Mouse (Mus musculus): ENCODE measurements around the gene Hcfc1r1. TPM values are rescaled to one million over a fixed set of nuclear protein-coding genes. Genes with fewer than 3 reads are reported as not detected.
A peak's percentile ranks its signal among the peaks of the same experiment; 100 is the strongest.

The Hcfc1r1 gene
- total RNA-seq (2021), result 100 to 1,000 TPM; 126 to 137 TPM

DNA sequence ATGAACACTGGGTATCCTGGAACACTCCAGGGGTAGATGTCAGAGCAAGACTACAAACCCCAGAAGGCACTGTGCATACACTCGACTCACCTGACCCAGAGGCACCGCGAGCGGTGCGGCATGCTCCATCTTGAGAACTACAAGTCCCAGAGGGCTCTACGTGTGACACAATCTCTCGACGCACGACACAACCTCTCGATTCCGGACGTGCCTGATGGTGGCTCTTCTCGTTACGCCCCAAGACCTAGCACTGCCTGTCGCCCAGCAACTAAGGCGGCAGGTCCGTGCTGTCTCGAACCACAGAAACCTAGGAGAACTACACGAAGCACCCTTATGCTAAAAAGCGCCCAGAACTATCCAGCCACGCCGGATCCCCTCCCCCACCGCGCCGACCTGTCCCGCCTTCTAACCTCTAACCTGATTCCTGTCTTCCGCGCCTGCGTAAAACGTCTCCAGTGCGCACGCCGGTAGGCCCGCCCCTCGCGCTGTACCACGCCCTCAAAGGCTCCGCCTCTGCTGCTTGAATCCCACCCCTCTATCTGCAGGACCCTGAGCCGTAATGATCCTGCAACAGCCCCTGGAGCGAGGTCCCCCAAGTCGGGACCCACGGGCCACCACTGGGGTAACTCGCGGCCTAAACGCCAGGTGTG lies at the start of gene Hcfc1r1, which contains the start of gene Thoc6:
TSS of gene Hcfc1r1 (plus strand) at position 173 of the 650 bp plus-strand sequence.
TSS of gene Thoc6 (minus strand) at position 459 of the 650 bp plus-strand sequence.
- intact Hi-C loops (cut with DNase I), result loop anchor here (5.0 kb wide), 1 partner anchor 34 kb away; no protein-coding TSS in a partner anchor
- peak; percentile 95 to 96 for DNase-seq (ENCODE audit: low spot score in 2 of 2)

DNA sequence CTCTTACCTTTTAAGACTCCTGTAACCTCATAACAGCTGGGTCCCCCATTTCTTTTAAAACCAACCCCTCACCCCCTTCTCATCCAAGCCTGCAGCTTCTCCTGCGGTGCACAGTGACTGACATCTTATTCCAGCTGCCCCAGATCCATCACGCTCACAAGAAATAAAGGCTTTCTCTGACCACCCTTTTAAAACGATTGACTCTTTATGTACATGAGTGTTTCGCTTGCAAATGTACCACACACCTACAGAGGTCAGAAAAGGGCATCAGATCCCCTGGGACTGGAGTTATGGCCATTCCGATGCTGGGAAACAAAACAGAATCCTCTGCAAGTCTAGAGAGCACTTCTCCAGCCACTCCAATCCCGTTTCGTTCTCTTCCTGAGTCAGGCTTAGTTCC lies 45.6 kb upstream of the Hcfc1r1 start:
- intact Hi-C loops (cut with DNase I), result no loop called here

DNA sequence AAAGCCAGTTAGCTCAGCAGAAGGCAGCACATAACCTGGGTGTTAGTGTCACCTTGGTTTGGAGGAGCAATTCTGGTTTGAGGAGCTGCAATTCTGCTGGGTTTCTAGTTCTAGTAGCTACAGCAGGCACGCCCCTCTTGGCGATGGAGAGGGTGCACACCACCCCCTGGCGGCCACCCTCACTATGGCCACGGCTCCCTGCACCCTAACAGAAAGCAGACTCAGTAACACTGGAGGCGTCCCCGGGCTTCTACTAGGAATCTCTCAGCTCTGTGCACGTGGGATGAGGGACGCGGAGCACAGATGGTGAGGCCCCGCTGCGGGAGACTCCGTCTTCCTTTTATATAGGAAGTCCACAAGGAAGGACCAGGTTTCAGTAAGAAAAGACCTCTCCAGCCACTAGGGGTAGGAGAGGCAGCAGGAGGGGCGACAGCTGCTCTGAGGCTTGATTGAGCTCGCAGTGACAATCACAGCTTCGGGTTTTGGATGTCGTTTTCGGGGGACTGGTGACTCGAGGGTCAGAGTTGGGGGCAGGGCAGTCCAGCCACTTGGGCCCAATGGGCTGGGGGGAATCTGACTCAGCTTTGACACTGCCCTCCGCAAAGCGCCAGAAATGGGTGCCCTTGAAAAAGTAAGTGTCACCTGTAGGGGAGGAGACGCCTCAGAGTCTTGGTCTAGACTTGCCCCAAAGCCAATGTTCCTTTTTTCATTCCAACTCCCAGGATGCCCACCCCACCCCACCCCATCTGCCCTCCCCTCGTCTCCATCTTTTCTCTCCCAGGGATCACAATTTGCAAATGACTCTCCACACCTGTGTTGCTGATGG lies 43.0 kb upstream of the Hcfc1r1 start:
- intact Hi-C loops (cut with DNase I), result no loop called here

More for the DNA sequence above, 45.6 kb upstream of the Hcfc1r1 start:
- no peak for DNase-seq (ENCODE audit: low spot score in 2 of 2)

DNA sequence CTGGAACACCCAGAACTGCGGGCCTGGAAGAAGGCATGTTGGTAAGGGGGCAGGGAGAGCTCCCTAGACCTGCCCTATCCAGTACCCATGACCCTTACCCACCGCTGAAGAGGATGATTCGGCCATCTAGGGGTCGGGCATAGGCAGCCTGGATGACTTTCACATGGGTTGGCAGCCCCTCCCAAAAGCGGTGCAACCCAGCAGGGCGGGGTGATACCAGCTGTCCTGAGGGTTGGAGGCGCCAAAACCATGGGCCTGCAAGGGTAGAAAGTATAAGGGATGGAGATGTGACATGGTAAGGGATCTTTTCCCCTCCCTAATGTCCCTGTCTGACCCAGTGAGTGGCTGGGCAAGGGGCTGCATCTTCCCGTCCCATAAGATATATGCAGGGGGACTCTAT lies 42.2 kb upstream of the Hcfc1r1 start:
- DNase-seq (ENCODE audit: low spot score in 2 of 2), result no peak
- intact Hi-C loops (cut with DNase I), result no loop called here

More for the DNA sequence above, 43.0 kb upstream of the Hcfc1r1 start:
- peak; percentile 84 to 86 for DNase-seq (ENCODE audit: low spot score in 2 of 2)

DNA sequence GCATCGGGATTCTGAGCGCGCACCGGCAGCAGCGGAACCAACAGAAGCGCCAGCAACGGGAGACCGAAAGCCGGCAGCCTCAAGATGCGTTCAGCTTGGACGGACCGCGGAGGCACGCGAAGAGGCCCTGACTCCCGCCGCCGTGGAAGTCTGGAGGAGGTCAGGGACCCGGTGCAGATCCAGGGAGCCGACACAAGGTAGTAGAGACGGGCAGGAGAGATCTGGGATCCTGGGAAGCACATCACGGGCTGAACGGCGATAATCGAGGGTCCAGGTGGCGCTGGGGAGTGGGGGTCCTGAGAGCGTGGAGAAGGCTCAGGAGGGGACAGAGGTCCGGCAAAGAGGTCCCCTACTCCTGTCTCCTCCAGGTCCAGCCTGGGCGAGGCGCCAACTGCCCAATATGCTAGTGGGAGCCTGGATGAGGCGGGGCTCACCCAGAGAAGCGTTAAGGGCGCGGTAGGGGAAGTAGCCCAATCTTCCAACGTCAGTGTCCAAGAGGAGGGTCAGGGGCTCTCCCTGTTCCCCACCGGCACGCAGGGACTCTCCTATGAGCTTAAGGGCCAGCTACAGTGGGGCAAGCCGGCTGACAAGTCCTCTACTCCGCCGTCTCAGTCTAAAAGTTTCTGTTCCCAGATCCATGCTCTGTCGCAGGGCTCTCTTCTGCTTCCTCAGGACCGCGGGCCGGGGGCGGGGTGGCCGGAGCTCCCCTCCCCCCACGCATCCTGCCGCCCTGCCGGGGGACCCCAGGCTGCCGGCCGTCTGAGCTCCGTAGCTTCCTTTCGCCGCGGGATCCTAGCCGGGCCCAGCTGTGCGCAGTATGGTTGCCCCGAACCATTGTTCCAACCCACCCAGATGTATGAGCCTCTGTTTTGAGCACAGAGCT lies 28.5 kb upstream of the Hcfc1r1 start, which contains the start of gene Mmp25:
TSS of gene Mmp25 (minus strand) at position 665 of the 883 bp plus-strand sequence.
- no peak for DNase-seq (ENCODE audit: low spot score in 2 of 2)
- intact Hi-C loops (cut with DNase I), result no loop called here

DNA sequence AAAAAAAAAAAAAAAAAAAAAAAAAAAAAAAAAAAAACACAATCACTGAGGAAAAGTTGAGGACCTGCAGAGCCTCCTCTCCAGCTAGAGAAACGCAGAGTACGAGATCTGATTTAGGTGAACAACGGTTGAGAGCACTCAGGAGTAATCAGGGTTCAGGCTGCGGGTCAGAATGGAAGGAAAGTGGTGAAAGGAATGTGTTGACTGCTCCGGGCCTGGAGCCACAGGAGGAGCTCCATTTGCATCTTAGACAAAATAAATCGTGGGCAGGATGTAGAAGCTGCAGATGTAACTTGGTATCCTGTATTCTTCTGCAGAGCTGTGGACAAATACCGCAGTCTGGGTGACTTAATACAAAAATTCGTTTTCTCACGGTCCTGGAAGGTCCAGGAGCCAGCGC lies 27.5 kb upstream of the Hcfc1r1 start:
- no peak for DNase-seq (ENCODE audit: low spot score in 2 of 2)
- intact Hi-C loops (cut with DNase I), result no loop called here

DNA sequence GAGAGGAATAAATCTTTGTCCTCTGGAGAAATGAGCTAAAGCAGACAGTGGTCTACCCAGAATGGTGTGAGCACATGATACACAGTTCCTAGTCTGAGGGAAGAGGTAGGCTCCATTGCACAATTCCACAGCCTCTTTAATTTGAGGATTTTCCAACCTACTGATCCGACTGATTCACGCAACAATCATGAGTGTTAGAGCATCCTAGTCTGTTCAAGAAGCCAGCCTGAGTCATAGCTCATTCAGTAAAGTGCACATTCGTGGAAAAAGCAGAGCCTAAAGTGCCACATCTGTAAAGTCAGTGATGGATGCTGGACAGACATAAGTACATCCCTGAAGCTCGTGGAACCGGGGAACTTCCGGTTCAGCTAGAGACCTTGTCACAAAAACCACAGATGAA lies 22.0 kb upstream of the Hcfc1r1 start:
- intact Hi-C loops (cut with DNase I), result no loop called here
- no peak for DNase-seq (ENCODE audit: low spot score in 2 of 2)

DNA sequence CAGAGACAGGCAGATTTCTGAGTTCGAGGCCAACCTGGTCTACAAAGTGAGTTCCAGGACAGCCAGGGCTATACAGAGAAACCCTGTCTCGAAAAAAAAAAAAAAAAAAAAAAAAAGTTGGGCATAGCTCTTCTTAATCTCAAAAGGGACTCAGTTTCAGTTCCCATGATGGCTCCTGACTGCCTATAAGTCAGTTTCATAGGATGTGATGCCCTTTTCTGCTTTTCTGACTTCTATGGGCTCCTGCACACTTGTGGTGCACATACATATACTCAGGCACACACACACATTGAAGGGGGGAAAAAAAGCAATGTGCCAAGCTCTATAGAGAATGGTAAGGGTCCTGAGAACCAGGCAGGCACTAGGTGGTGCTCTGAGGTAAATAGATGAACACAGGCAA lies 20.1 kb upstream of the Hcfc1r1 start:
- intact Hi-C loops (cut with DNase I), result no loop called here
- no peak for DNase-seq (ENCODE audit: low spot score in 2 of 2)

DNA sequence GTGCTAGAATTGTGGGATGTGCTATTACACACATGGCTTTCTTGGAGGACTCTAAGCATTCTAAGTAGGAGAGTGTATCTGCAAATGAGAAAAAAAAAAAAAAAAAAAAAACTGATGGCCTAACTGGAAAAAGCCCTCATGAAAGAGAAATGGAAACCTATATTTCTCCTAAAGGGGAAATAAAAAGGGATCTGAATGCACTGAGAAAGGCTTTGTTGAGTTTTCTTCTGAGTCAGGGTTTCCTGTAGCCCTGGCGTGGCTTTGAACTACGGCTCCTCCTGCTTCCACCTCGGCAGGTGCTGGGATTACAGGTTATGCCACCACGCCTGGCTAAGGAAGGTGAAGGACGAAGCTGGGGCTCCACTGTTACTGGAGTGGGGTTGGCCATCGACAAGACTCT lies 19.4 kb upstream of the Hcfc1r1 start:
- intact Hi-C loops (cut with DNase I), result no loop called here
- no peak for DNase-seq (ENCODE audit: low spot score in 2 of 2)

DNA sequence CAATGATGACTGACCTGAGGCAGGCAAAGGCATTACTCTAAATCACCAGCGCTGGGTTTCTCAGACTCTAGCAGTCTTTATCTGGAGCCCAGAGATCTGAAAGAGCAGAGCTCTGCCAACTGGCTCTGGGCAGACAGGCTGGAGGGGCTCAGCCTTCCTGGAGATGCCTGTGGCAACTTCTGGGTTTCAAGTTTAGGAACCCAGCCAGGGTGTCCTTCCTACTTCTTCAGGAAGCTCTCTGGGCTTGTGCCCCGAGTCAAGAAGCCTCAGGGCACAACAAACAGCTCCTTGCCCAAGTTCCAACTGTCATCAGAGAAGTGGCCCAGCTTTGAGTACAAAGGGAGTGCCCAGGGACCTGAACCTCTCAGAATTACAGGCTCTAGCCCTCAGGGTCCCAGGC lies 19.0 kb upstream of the Hcfc1r1 start:
- intact Hi-C loops (cut with DNase I), result no loop called here
- no peak for DNase-seq (ENCODE audit: low spot score in 2 of 2)

DNA sequence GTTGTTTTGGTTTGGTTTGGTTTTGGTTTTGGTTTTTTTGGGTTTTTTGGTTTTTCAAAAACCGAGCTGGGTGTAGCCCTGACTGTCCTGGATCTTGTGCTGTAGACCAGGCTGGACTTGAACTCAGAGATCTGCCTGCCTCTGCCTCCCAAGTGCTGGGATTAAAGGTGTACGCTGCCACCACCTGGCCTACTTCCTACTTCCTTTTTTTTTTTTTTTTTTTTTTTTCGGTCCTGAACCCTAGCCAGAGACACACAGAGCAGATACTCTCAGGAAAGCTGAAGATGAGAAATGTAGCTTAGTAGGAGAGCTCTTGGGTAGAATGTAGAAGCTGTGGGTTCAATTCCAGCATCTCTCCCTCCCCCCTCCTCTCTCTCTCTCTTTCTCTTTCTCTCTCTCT lies 14.9 kb upstream of the Hcfc1r1 start:
- intact Hi-C loops (cut with DNase I), result no loop called here
- DNase-seq (ENCODE audit: low spot score in 2 of 2), result no peak

DNA sequence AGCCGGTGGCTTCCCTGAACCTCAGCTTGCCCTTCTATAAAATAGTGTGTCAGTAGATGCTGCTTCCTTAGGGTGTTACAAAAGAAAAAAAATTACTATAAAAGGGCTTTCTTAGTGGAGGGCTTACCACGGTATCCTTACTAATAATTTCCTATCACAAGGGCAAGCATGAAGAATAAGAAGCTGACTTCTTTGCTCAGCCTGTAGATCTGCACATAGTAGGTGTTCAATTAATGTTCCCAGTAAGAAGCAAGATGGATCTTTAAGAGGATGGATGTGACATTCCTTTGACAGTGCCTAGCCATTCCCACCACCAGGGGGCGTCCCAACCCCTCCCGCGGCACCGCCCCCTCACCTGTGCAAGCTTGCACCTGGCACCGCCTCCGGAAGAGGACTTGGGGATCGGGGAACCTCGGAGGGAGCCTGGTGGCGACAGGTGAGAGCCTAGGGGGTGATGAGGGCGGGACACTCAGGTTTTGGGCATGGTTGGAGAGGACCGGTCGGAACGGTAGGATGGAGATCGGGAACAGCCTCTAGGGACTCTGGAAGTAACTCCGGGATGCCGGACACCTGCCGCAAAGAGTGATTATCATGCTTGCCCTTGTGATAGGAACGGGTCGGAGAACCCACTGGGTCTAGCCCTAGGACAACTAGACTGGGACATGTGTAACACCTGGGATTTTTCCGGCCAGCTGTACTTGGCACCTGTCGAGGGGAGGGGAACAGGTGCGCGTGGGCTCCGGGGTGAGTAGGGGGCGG lies 13.1 kb upstream of the Hcfc1r1 start, which contains the start of gene Bicdl2:
TSS of gene Bicdl2 (plus strand) at position 390 of the 759 bp plus-strand sequence.
- DNase-seq (ENCODE audit: low spot score in 2 of 2), result no peak
- intact Hi-C loops (cut with DNase I), result no loop called here

DNA sequence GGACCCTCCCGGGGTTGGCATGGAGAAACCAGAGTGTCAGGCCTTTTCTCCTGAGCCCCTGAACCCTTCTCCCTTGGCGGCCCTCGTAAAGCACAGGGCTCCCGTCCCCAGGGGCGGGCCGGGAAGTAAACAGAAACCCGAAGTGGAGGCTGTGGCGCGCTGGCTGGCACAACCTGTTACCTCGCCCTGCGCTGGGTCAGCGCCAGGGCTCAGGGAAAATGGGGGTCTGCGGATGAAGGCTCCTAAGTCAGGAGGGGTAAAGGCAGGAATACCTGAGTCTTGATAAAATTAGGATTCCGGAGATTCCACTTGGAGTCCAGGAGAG lies 12.6 kb upstream of the Hcfc1r1 start:
- intact Hi-C loops (cut with DNase I), result no loop called here

DNA sequence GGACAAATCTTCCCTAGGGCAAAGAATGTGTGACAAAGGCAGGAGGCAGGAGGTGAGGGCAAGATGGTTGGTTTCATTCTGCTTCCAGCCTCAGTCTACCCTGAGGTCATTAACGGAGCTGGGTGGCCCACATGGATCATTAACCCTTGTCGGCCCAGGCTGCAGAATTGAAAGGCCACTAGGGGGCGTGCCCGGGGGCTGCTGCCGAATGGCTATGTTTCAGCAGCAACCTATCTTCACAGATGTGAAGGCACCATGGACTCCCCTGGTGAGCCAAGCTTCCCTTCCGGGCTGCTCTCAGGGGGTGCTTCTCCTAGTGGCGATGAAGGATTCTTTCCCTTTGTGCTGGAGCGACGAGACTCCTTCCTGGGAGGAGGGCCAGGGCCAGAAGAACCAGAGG lies 11.9 kb upstream of the Hcfc1r1 start:
- DNase-seq (ENCODE audit: low spot score in 2 of 2), result no peak
- intact Hi-C loops (cut with DNase I), result no loop called here

More for the DNA sequence above, 12.6 kb upstream of the Hcfc1r1 start:
- DNase-seq (ENCODE audit: low spot score in 2 of 2), result no peak

DNA sequence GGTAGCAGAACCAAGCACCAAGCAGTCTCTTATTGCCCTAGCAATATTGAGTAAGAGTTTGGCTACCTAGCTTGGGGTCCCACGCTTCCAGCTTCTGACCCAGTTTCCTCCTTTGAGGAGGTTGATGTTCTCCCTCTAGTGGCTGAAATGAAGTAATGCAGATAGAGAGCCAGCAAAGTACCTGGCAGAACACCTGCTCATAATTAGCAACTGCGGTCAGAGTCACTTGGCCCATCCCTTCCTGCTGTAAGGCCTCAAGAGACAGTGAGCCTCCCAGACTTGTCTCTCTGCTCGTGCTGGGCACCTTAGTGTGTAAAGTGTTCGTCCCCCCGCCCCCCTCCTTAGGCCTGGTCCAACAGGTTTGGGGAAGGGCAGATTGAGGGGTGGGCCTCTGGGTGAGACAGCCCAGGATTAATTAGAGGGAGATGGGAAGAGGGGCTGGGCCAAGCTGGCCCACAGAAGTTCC lies 8.8 kb upstream of the Hcfc1r1 start:
- intact Hi-C loops (cut with DNase I), result no loop called here
- DNase-seq (ENCODE audit: low spot score in 2 of 2), result no peak

DNA sequence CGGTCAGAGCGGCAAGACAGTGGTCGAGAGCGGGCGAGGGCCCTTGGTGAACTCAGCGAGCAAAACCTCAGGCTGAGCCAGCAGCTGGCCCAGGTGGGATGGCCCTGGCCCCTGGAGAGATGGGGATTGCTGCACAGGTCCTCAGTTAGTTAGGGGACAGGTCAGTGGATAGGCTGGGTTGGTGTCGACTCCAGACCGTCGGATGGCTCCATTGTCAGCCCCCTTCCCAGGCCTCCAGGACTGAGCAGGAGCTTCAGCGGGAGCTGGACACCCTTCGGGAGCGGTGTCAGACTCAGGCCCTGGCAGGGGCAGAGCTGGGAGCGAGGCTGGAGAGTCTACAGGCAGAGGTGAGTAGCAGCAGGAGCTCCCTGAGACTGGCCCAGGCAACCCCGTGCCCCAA lies 7.9 kb upstream of the Hcfc1r1 start:
- intact Hi-C loops (cut with DNase I), result no loop called here
- no peak for DNase-seq (ENCODE audit: low spot score in 2 of 2)

DNA sequence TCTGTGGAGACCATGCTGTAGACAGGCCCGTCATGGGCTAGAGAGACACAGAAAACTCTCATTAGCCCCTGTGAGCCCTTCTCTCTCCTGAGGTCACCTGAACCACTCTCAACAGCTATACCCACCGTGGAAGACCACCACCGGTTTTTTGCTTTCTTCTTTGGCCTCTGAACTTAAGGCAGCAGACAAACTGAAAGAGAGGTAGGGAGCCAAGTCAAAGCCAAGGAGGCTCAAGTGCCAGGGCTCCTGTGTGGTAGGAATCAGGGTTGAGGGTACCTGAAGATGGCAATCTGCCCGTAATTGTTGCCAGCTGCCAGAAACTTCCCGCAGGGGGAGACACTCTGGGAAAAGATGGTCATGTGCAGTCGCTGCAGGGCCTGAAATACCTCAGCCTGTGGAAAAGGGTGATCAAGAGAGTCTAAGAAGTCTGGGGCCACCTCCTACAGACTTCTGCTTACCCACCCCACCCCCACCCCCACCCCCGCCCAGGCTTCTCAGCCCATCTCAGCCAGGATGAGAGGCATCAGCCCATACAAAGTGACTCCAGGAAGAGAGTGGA lies 2.8 kb upstream of the Hcfc1r1 start:
- intact Hi-C loops (cut with DNase I), result loop anchor here (5.0 kb wide), 1 partner anchor 37 kb away; no protein-coding TSS in a partner anchor
- no peak for DNase-seq (ENCODE audit: low spot score in 2 of 2)

DNA sequence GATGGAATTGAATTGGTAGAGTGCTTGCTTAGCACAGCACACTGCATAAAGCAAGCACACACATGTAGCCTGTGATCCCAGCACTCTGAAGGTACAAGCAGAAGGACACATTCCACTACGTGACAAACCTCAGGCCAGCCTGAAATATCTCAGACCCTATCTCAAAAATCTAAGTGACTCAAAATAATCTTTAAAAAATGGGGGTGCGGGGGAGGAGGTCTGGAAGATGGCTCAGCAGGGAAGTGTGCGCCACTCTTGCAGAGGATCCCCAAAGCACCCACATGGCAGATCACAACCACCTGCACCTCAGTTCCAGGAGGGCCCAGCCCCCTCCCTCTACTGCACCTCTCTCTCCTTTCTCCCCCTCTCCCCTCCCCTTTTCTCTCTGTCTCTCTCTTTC lies 1.9 kb upstream of the Hcfc1r1 start:
- intact Hi-C loops (cut with DNase I), result loop anchor here (5.0 kb wide), 1 partner anchor 36 kb away; no protein-coding TSS in a partner anchor
- DNase-seq (ENCODE audit: low spot score in 2 of 2), result no peak

DNA sequence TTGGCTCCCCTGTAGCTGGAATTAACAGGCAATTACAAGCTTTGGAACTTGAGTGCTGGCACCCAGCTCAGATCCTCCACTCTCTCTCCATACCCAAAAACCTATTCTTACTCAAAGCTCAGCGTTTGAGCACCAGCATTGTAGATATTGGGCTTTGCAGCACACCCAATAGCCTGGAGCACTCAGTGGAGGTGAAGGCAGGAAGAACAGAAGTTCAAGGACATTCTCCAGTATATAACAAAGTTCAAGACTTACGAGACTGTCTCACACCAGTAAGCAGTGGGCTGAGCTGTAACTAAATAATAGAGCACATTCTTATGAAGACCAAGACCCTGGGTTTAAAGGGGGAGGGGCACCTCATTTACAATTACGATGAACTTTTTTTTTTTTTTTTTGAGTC lies 635 bp upstream of the Hcfc1r1 start:
- no peak for DNase-seq (ENCODE audit: low spot score in 2 of 2)
- intact Hi-C loops (cut with DNase I), result loop anchor here (5.0 kb wide), 1 partner anchor 35 kb away; no protein-coding TSS in a partner anchor
